Mouse (Mus musculus): ENCODE data around the gene Atxn7. TPM values are rescaled to one million over a fixed set of nuclear protein-coding genes. Genes with fewer than 3 reads are reported as not detected.
"Not testable (repeated sequence)": the region's sequence is repeated elsewhere in the genome, so short reads cannot be mapped to it uniquely, and the experiment has no call there.

The Atxn7 gene
- total RNA-seq, 2 experiments from 2014 or later = 25.7 to 31.6 TPM

GRCm38 (mm10) chr14:14054386-14054785 is 93.1 kb downstream of the Atxn7 start:
- peak; percentile 91 for TF ChIP-seq CTCF (conservative IDR thresholded peaks at IDR 0.05)

GRCm38 (mm10) chr14:14059606-14060005 is 98.4 kb downstream of the Atxn7 start:
- not testable (repeated sequence) for H3K4me3 ChIP-seq; DNase-seq (ENCODE audit: low spot score in 2 of 2); H3K27ac ChIP-seq

More at GRCm38 (mm10) chr14:14054386-14054785, 93.1 kb downstream of the Atxn7 start:
- DNase-seq (ENCODE audit: low spot score in 2 of 2) = peak in 1 of 2 experiments; percentile 43
- H3K27ac ChIP-seq = no peak overlapping the region
- H3K4me3 ChIP-seq = no peak overlapping the region

- no peak for DNase-seq (ENCODE audit: low spot score in 2 of 2)
- Histone ChIP-seq H3K4me3 (no peak overlapping the region), H3K27ac (no peak overlapping the region)
- no peak for TF ChIP-seq CTCF (conservative IDR thresholded peaks at IDR 0.05)
Measured at GRCm38 (mm10) chr14:14062531-14063245, 101.4 kb downstream of the Atxn7 start.

DNA sequence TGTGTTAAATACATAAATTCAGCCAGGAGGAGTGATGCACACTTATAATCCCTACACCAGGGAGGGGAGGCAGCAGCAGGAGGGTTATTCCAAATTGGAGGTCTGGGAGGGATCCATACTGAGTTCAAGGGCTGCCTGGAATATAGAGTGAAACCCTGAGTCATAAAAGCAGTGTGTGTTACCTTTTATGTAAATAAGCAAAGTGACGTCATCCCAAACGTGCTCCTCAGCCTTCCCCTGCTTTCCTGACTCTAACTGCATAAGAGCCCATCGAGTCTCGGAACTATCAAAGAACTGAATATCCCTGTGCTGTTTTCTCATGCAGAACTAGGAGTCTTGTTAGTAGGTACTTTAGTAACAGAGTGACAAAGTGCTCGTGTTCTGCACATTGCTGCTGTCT is 102.1 kb downstream of the Atxn7 start:
- Histone ChIP-seq H3K4me3 (no peak overlapping the region), H3K27ac (no peak overlapping the region)
- no peak for TF ChIP-seq CTCF (conservative IDR thresholded peaks at IDR 0.05)
- no peak for DNase-seq (ENCODE audit: low spot score in 2 of 2)

GRCm38 (mm10) chr14:14064486-14065141 is 103.4 kb downstream of the Atxn7 start:
- Histone ChIP-seq H3K4me3 (no peak overlapping the region), H3K27ac (peak overlapping the region; percentile 62)
- no peak for DNase-seq (ENCODE audit: low spot score in 2 of 2)
- TF ChIP-seq CTCF (conservative IDR thresholded peaks at IDR 0.05) = no peak

- Histone ChIP-seq H3K4me3 (no peak overlapping the region), H3K27ac (peak overlapping the region; percentile 62)
- no peak for TF ChIP-seq CTCF (conservative IDR thresholded peaks at IDR 0.05)
- DNase-seq (ENCODE audit: low spot score in 2 of 2) = no peak
Measured at GRCm38 (mm10) chr14:14065142-14065498, 103.9 kb downstream of the Atxn7 start.

GRCm38 (mm10) chr14:14066241-14066640 is 105.0 kb downstream of the Atxn7 start:
- Histone ChIP-seq H3K4me3 (no peak overlapping the region), H3K27ac (no peak overlapping the region)
- no peak for DNase-seq (ENCODE audit: low spot score in 2 of 2)
- TF ChIP-seq CTCF (conservative IDR thresholded peaks at IDR 0.05) = no peak

- no peak for DNase-seq (ENCODE audit: low spot score in 2 of 2)
- Histone ChIP-seq H3K27ac (peak overlapping the region; percentile 90), H3K4me3 (peak overlapping the region; percentile 41)
- TF ChIP-seq CTCF (conservative IDR thresholded peaks at IDR 0.05) = no peak
Measured at GRCm38 (mm10) chr14:14067648-14068472, 106.6 kb downstream of the Atxn7 start.

DNA sequence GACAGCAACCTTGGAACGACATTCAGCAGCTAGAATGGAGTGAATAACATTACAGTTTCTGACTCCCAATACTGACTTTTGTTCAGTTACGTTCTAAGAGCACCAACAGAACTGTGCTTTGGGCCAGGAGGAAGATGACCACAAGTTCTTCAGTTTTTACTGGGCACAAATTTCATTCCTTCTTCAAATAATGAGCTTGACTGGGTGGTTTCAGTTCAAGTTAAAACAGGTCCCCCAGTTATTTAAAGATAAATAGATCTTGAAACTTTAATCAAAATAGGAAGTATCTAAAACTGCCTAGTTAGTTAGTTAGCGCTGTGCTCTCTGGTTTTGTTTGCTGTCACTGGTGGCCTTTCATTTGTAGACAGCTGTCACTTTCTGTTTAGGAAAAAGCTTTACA is 107.3 kb downstream of the Atxn7 start:
- H3K4me3 ChIP-seq = no peak overlapping the region
- peak overlapping the region; percentile 90 for H3K27ac ChIP-seq
- DNase-seq (ENCODE audit: low spot score in 2 of 2) = no peak
- no peak for TF ChIP-seq CTCF (conservative IDR thresholded peaks at IDR 0.05)

- TF ChIP-seq CTCF (conservative IDR thresholded peaks at IDR 0.05) = peak; percentile 32
- Histone ChIP-seq H3K27ac (peak overlapping the region; percentile 56), H3K4me3 (no peak overlapping the region)
- no peak for DNase-seq (ENCODE audit: low spot score in 2 of 2)
Measured at GRCm38 (mm10) chr14:14070541-14071315, 109.5 kb downstream of the Atxn7 start.

DNA sequence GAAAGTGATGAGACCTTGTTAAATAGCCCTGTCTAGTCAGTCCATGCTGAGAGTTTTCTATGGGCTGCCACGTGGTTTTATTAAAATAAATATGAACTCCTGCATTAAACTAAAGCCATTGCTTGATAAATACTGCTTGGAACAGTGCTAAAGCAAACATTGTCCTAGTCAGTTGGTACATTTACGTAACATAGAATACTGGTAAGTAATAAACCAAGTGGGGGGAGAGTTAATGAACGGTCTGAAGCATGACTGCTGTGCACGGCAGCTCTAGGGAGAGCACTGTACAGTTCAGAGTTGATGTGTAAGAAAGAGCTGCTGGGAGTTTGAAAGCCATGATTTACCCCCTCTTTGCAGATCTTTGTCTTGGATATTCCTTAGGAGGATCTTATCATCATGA is 110.2 kb downstream of the Atxn7 start:
- peak overlapping the region; percentile 56 for H3K27ac ChIP-seq
- TF ChIP-seq CTCF (conservative IDR thresholded peaks at IDR 0.05) = no peak
- DNase-seq (ENCODE audit: low spot score in 2 of 2) = no peak
- H3K4me3 ChIP-seq = no peak overlapping the region

DNA sequence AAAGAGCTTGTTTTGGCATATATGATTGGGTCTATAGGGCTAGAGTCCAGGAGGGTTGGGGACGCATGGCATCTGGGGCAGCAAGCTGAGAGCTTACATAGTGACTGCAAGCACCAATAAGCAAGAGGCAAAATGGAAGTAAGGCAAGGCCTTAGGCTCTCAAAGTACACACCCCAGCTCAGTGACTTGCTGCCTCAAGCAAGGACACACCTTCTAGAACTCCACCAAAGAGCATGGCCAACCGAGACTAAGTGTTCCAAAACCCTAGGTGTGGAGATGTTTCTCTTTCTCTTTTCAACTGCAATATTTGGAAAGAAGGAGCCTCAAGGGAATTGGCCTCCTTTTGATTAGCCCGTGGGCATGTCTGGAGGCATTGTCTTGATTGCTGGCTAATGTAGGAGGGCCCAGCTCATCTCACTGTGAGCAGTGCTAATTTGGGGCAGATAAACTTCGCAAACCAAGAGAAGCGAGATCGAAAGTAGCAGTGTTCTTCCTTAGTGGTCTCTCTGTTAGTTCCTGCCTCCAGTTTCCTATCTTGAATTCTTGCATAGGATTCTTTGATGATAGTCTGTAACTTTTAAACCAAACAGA is 119.5 kb downstream of the Atxn7 start:
- no peak for TF ChIP-seq CTCF (conservative IDR thresholded peaks at IDR 0.05)
- no peak for DNase-seq (ENCODE audit: low spot score in 2 of 2)
- Histone ChIP-seq H3K4me3 (no peak overlapping the region), H3K27ac (no peak overlapping the region)

Measured in layer of hippocampus, adult 2 months (tissue).